Mouse (Mus musculus): Measurements from ENCODE around the gene Efl1. TPM values are rescaled to one million over a fixed set of nuclear protein-coding genes. Genes with fewer than 3 reads are reported as not detected.
"Not testable (repeated sequence)": the region's sequence is repeated elsewhere in the genome, so short reads cannot be mapped to it uniquely, and the experiment has no call there.

The Efl1 gene
- polyA plus RNA-seq, 1 experiment from 2014 or later, result 22.7 TPM

- not testable (repeated sequence) for H3K36me3 ChIP-seq, H3K9ac ChIP-seq, H3K4me3 ChIP-seq, H3K9me3 ChIP-seq, H3K4me2 ChIP-seq, H3K27ac ChIP-seq, H3K27me3 ChIP-seq
- H3K4me1 ChIP-seq, result peaks cover 15% of the 10 kb centered on the region
- peak; percentile 96 for ATAC-seq (ENCODE audit: insufficient number of reproducible peaks, low FRiP score, low TSS enrichment, low read depth)
- 82% methylated on average over 29 of the region's 29 CpGs for WGBS
These were observed 122.7 kb downstream of the Efl1 start for GRCm38 (mm10) chr7:82770957-82771660.

GRCm38 (mm10) chr7:82771661-82772021, 123.2 kb downstream of the Efl1 start:
- H3K27me3 ChIP-seq; H3K9ac ChIP-seq; H3K4me2 ChIP-seq; H3K4me3 ChIP-seq; H3K36me3 ChIP-seq; H3K27ac ChIP-seq; H3K9me3 ChIP-seq; ATAC-seq (ENCODE audit: insufficient number of reproducible peaks, low FRiP score, low TSS enrichment, low read depth): not testable (repeated sequence)
- 87% methylated on average over 25 of the region's 25 CpGs for WGBS
- H3K4me1 ChIP-seq, result peaks cover 15% of the 10 kb centered on the region

GRCm38 (mm10) chr7:82772481-82772880, 124.1 kb downstream of the Efl1 start:
- H3K36me3 ChIP-seq, result 0 out of 2 replicates have a peak, but pooled peaks cover 3% of the 10 kb centered on the region
- H3K9me3 ChIP-seq, result no peaks in the 10 kb centered on the region
- H3K4me3 ChIP-seq, result no peak overlapping the region
- no peak for ATAC-seq (ENCODE audit: insufficient number of reproducible peaks, low FRiP score, low TSS enrichment, low read depth)
- WGBS, result 39% methylated on average over 14 of the region's 14 CpGs
- no peak overlapping the region for H3K9ac ChIP-seq
- H3K27me3 ChIP-seq, result no peaks in the 10 kb centered on the region
- no peak overlapping the region for H3K4me2 ChIP-seq
- H3K27ac ChIP-seq, result peak overlapping the region; percentile 69
- H3K4me1 ChIP-seq, result peaks cover 15% of the 10 kb centered on the region

- ATAC-seq (ENCODE audit: insufficient number of reproducible peaks, low FRiP score, low TSS enrichment, low read depth), result no peak
- Histone ChIP-seq H3K4me2 (no peak overlapping the region), H3K27ac (peak overlapping the region; percentile 69), H3K9me3 (no peaks in the 10 kb centered on the region), H3K36me3 (0 out of 2 replicates have a peak, but pooled peaks cover 3% of the 10 kb centered on the region), H3K27me3 (no peaks in the 10 kb centered on the region), H3K4me3 (no peak overlapping the region), H3K4me1 (peaks cover 15% of the 10 kb centered on the region), H3K9ac (no peak overlapping the region)
- WGBS, result 27% methylated on average over 9 of the region's 9 CpGs
These were observed 124.7 kb downstream of the Efl1 start for GRCm38 (mm10) chr7:82773150-82773549.

GRCm38 (mm10) chr7:82773884-82774283, 125.5 kb downstream of the Efl1 start:
- 56% methylated on average over 6 of the region's 6 CpGs for WGBS
- H3K36me3 ChIP-seq, result 0 out of 2 replicates have a peak, but pooled peaks cover 3% of the 10 kb centered on the region
- H3K4me1 ChIP-seq, result peaks cover 15% of the 10 kb centered on the region
- no peak overlapping the region for H3K9ac ChIP-seq
- no peaks in the 10 kb centered on the region for H3K9me3 ChIP-seq
- H3K27me3 ChIP-seq, result no peaks in the 10 kb centered on the region
- no peak overlapping the region for H3K4me2 ChIP-seq
- H3K4me3 ChIP-seq, result no peak overlapping the region
- no peak for ATAC-seq (ENCODE audit: insufficient number of reproducible peaks, low FRiP score, low TSS enrichment, low read depth)
- no peak overlapping the region for H3K27ac ChIP-seq

GRCm38 (mm10) chr7:82775090-82775489, 126.7 kb downstream of the Efl1 start:
- 0 out of 2 replicates have a peak, but pooled peaks cover 3% of the 10 kb centered on the region for H3K36me3 ChIP-seq
- H3K4me2 ChIP-seq, result no peak overlapping the region
- peaks cover 11% of the 10 kb centered on the region for H3K4me1 ChIP-seq
- H3K9me3 ChIP-seq, result no peaks in the 10 kb centered on the region
- H3K27ac ChIP-seq, result no peak overlapping the region
- 94% methylated on average over 3 of the region's 3 CpGs for WGBS
- no peak overlapping the region for H3K4me3 ChIP-seq
- H3K9ac ChIP-seq, result no peak overlapping the region
- no peak for ATAC-seq (ENCODE audit: insufficient number of reproducible peaks, low FRiP score, low TSS enrichment, low read depth)
- H3K27me3 ChIP-seq, result no peaks in the 10 kb centered on the region

- no peak overlapping the region for H3K4me3 ChIP-seq
- 69% methylated on average over 2 of the region's 2 CpGs for WGBS
- no peaks in the 10 kb centered on the region for H3K36me3 ChIP-seq
- no peaks in the 10 kb centered on the region for H3K9me3 ChIP-seq
- no peak overlapping the region for H3K27ac ChIP-seq
- no peak overlapping the region for H3K4me2 ChIP-seq
- H3K27me3 ChIP-seq, result no peaks in the 10 kb centered on the region
- H3K9ac ChIP-seq, result no peak overlapping the region
- peaks cover 3% of the 10 kb centered on the region; the same call in 1 of the 2 replicates for H3K4me1 ChIP-seq
- no peak for ATAC-seq (ENCODE audit: insufficient number of reproducible peaks, low FRiP score, low TSS enrichment, low read depth)
These were observed 134.7 kb downstream of the Efl1 start for GRCm38 (mm10) chr7:82783071-82783470.

GRCm38 (mm10) chr7:82783693-82784092, 135.3 kb downstream of the Efl1 start:
- no peak overlapping the region for H3K4me3 ChIP-seq
- H3K4me2 ChIP-seq, result no peak overlapping the region
- no peaks in the 10 kb centered on the region for H3K27me3 ChIP-seq
- peaks cover 3% of the 10 kb centered on the region; the same call in 1 of the 2 replicates for H3K4me1 ChIP-seq
- ATAC-seq (ENCODE audit: insufficient number of reproducible peaks, low FRiP score, low TSS enrichment, low read depth), result no peak
- H3K27ac ChIP-seq, result no peak overlapping the region
- 36% methylated on average over 6 of the region's 6 CpGs for WGBS
- H3K9ac ChIP-seq, result no peak overlapping the region
- no peaks in the 10 kb centered on the region for H3K9me3 ChIP-seq
- no peaks in the 10 kb centered on the region for H3K36me3 ChIP-seq

GRCm38 (mm10) chr7:82785335-82785934, 137.0 kb downstream of the Efl1 start:
- Histone ChIP-seq H3K4me2 (no peak overlapping the region), H3K27ac (no peak overlapping the region), H3K4me1 (peaks cover 3% of the 10 kb centered on the region; the same call in 1 of the 2 replicates), H3K9ac (no peak overlapping the region), H3K4me3 (no peak overlapping the region), H3K9me3 (no peaks in the 10 kb centered on the region), H3K27me3 (no peaks in the 10 kb centered on the region), H3K36me3 (no peaks in the 10 kb centered on the region)
- 65% methylated on average over 6 of the region's 6 CpGs for WGBS
- no peak for ATAC-seq (ENCODE audit: insufficient number of reproducible peaks, low FRiP score, low TSS enrichment, low read depth)

GRCm38 (mm10) chr7:82785970-82786647, 137.7 kb downstream of the Efl1 start:
- Histone ChIP-seq H3K4me2 (no peak overlapping the region), H3K9ac (no peak overlapping the region), H3K36me3 (no peaks in the 10 kb centered on the region), H3K9me3 (no peaks in the 10 kb centered on the region), H3K27ac (no peak overlapping the region), H3K4me3 (no peak overlapping the region), H3K27me3 (no peaks in the 10 kb centered on the region), H3K4me1 (peaks cover 3% of the 10 kb centered on the region; the same call in 1 of the 2 replicates)
- no peak for ATAC-seq (ENCODE audit: insufficient number of reproducible peaks, low FRiP score, low TSS enrichment, low read depth)
- WGBS, result 72% methylated on average over 2 of the region's 2 CpGs

GRCm38 (mm10) chr7:82792644-82793043, 144.2 kb downstream of the Efl1 start:
- H3K9ac ChIP-seq, result no peak overlapping the region
- H3K9me3 ChIP-seq, result no peaks in the 10 kb centered on the region
- 36% methylated on average over 2 of the region's 2 CpGs for WGBS
- no peaks in the 10 kb centered on the region for H3K36me3 ChIP-seq
- peaks cover 4% of the 10 kb centered on the region; the same call in 1 of the 2 replicates for H3K4me1 ChIP-seq
- no peak overlapping the region for H3K27ac ChIP-seq
- H3K27me3 ChIP-seq, result no peaks in the 10 kb centered on the region
- no peak for ATAC-seq (ENCODE audit: insufficient number of reproducible peaks, low FRiP score, low TSS enrichment, low read depth)
- no peak overlapping the region for H3K4me3 ChIP-seq
- H3K4me2 ChIP-seq, result no peak overlapping the region

GRCm38 (mm10) chr7:82793111-82793510, 144.7 kb downstream of the Efl1 start:
- Histone ChIP-seq H3K4me3 (no peak overlapping the region), H3K36me3 (no peaks in the 10 kb centered on the region), H3K4me1 (peaks cover 4% of the 10 kb centered on the region; the same call in 1 of the 2 replicates), H3K27ac (no peak overlapping the region), H3K9ac (no peak overlapping the region), H3K4me2 (no peak overlapping the region), H3K27me3 (no peaks in the 10 kb centered on the region), H3K9me3 (no peaks in the 10 kb centered on the region)
- no peak for ATAC-seq (ENCODE audit: insufficient number of reproducible peaks, low FRiP score, low TSS enrichment, low read depth)
- 93% methylated on average over 1 of the region's 1 CpGs for WGBS

Measured in limb, embryonic 15.5 days (tissue).